Mouse (Mus musculus) liver, adult 2 months (tissue): ENCODE results near the gene Sec11a.

Experiments used
- CTCF ChIP-seq: fragments of 200-500 bp; IDR thresholded peaks from 2 replicates; pipeline ENCODE4 v1.5.1; 2011; ENCODE audit warnings: low read depth, low read length, control low read depth
- POLR2A ChIP-seq: fragments of 200-500 bp; IDR thresholded peaks from 2 replicates; pipeline ENCODE4 v1.6.1; 2011; ENCODE audit warnings: low read length, control low read depth; ENCODE audit not compliant: insufficient read depth; ENCODE audit errors: extremely low read depth

- no peak for TF ChIP-seq POLR2A
- TF ChIP-seq CTCF, result no peak
These were observed 15.9 kb downstream of the Sec11a start for GRCm38 (mm10) chr7:80931618-80932207.
